Mouse (Mus musculus) ES-Bruce4 (cell line): Measurements from ENCODE around the gene Trim14. TPM values are rescaled to one million over a fixed set of nuclear protein-coding genes. Genes with fewer than 3 reads are reported as not detected.

Experiments used
- H3K27ac ChIP-seq: 2 replicates; pipeline ENCODE4 v1.5.1; 2012; ENCODE audit warnings: low read length, inconsistent platforms; ENCODE audit not compliant: insufficient read depth
- H3K27me3 ChIP-seq: 2 replicates; pipeline ENCODE4 v1.6.1; 2012; ENCODE audit warnings: mild to moderate bottlenecking, low read length, inconsistent platforms; ENCODE audit not compliant: control insufficient read depth, poor library complexity, insufficient read depth, severe bottlenecking
- H3K36me3 ChIP-seq: 2 replicates; pipeline ENCODE4 v1.6.1; 2012; ENCODE audit warnings: inconsistent platforms, mild to moderate bottlenecking, low read length, moderate library complexity; ENCODE audit not compliant: control insufficient read depth, poor library complexity, insufficient read depth, severe bottlenecking
- H3K4me1 ChIP-seq: one replicate; pipeline ENCODE4 v1.8.1; 2011; ENCODE audit warnings: low read length; ENCODE audit not compliant: control insufficient read depth, insufficient read depth
- H3K4me3 ChIP-seq: 2 replicates; pipeline ENCODE4 v1.5.1; 2011; ENCODE audit warnings: low read depth, mild to moderate bottlenecking, low read length
- H3K9ac ChIP-seq: 2 replicates; pipeline ENCODE4 v1.6.1; 2012; ENCODE audit warnings: low read depth, mild to moderate bottlenecking, inconsistent platforms; ENCODE audit not compliant: poor library complexity, severe bottlenecking
- H3K9me3 ChIP-seq: replicated peaks from 2 replicates; pipeline ENCODE4 v1.6.1; 2012; ENCODE audit warnings: mild to moderate bottlenecking, low read length, inconsistent platforms; ENCODE audit not compliant: control insufficient read depth, poor library complexity, insufficient read depth, severe bottlenecking
- CTCF ChIP-seq: IDR thresholded peaks from one replicate; pipeline ENCODE4 v1.8.1; 2011; ENCODE audit warnings: low read depth, low read length
- EP300 ChIP-seq: IDR thresholded peaks from 2 replicates; pipeline ENCODE4 v1.6.1; 2011; ENCODE audit warnings: low read depth, low read length; ENCODE audit not compliant: insufficient read depth
- POLR2A ChIP-seq: IDR thresholded peaks from one replicate; pipeline ENCODE4 v1.8.1; 2011; ENCODE audit warnings: low read length; ENCODE audit not compliant: insufficient read depth
- polyA plus RNA-seq: library from polyadenylated mRNA; stranded (reverse); fragments of >200 nt; gene quantifications from 2 replicates; pipeline ENCODE4 v1.2.4, GENCODE M21; 2011; ENCODE audit warnings: low read depth; ENCODE audit not compliant: missing spikeins, insufficient read depth, insufficient read length

Trim14 gene
- polyA plus RNA-seq, 1 experiment, result 5.7 TPM

- Histone ChIP-seq H3K27ac (no peak overlapping the region), H3K27me3 (no peaks in the 10 kb centered on the region), H3K9ac (no peak overlapping the region), H3K4me3 (no peak overlapping the region), H3K9me3 (no peaks in the 10 kb centered on the region), H3K36me3 (peaks cover 30% of the 10 kb centered on the region), H3K4me1 (no peaks in the 10 kb centered on the region)
- TF ChIP-seq CTCF, result peak; percentile 75
- TF ChIP-seq POLR2A, result no peak
- no peak for TF ChIP-seq EP300
These were observed 38.6 kb downstream of the Trim14 start for GRCm38 (mm10) chr4:46497286-46497892.

- TF ChIP-seq EP300 (no peak), POLR2A (no peak), CTCF (no peak)
- no peak overlapping the region for H3K4me3 ChIP-seq
- H3K27ac ChIP-seq, result no peak overlapping the region
- peaks cover 27% of the 10 kb centered on the region for H3K36me3 ChIP-seq
- H3K27me3 ChIP-seq, result no peaks in the 10 kb centered on the region
- H3K4me1 ChIP-seq, result no peaks in the 10 kb centered on the region
- no peaks in the 10 kb centered on the region for H3K9me3 ChIP-seq
- no peak overlapping the region for H3K9ac ChIP-seq
These were observed 40.4 kb downstream of the Trim14 start for GRCm38 (mm10) chr4:46495543-46495942.

GRCm38 (mm10) chr4:46493071-46493470, 42.9 kb downstream of the Trim14 start:
- TF ChIP-seq EP300, result no peak
- no peak for TF ChIP-seq POLR2A
- TF ChIP-seq CTCF, result no peak
- peaks cover 19% of the 10 kb centered on the region for H3K36me3 ChIP-seq

GRCm38 (mm10) chr4:46489028-46489925, 46.7 kb downstream of the Trim14 start, which contains the start of gene Nans:
Gene Nans (plus strand): TSS chr4:46489248.
- Histone ChIP-seq H3K27ac (peak within 1 kb of the TSS; percentile 40; the same call in 1 of the 2 replicates), H3K9me3 (no peaks in the 10 kb centered on the region), H3K27me3 (no peaks in the 10 kb centered on the region), H3K4me3 (peak within 1 kb of the TSS; percentile 96), H3K4me1 (peaks cover 2% of the 10 kb centered on the region), H3K36me3 (peaks cover 15% of the 10 kb centered on the region), H3K9ac (peak within 1 kb of the TSS; percentile 73)
- TF ChIP-seq POLR2A, result peak; percentile 52
- no peak for TF ChIP-seq EP300
- no peak for TF ChIP-seq CTCF

More at GRCm38 (mm10) chr4:46493071-46493470, 42.9 kb downstream of the Trim14 start:
- no peak overlapping the region for H3K9ac ChIP-seq
- no peaks in the 10 kb centered on the region for H3K4me1 ChIP-seq
- H3K27me3 ChIP-seq, result no peaks in the 10 kb centered on the region
- no peaks in the 10 kb centered on the region for H3K9me3 ChIP-seq
- H3K4me3 ChIP-seq, result no peak overlapping the region
- no peak overlapping the region for H3K27ac ChIP-seq

- Histone ChIP-seq H3K27ac (no peak overlapping the region), H3K36me3 (no peaks in the 10 kb centered on the region), H3K4me1 (peaks cover 2% of the 10 kb centered on the region), H3K27me3 (no peaks in the 10 kb centered on the region), H3K4me3 (no peak overlapping the region), H3K9ac (no peak overlapping the region), H3K9me3 (no peaks in the 10 kb centered on the region)
- TF ChIP-seq CTCF, result no peak
- TF ChIP-seq EP300, result no peak
- TF ChIP-seq POLR2A, result no peak
These were observed 48.6 kb downstream of the Trim14 start for GRCm38 (mm10) chr4:46487348-46487747.
